Mouse (Mus musculus): ENCODE measurements around the gene Slc39a5. TPM values are rescaled to one million over a fixed set of nuclear protein-coding genes. Genes with fewer than 3 reads are reported as not detected.

Slc39a5 gene
- total and polyA plus RNA-seq, 3 experiments, result not detected

DNA sequence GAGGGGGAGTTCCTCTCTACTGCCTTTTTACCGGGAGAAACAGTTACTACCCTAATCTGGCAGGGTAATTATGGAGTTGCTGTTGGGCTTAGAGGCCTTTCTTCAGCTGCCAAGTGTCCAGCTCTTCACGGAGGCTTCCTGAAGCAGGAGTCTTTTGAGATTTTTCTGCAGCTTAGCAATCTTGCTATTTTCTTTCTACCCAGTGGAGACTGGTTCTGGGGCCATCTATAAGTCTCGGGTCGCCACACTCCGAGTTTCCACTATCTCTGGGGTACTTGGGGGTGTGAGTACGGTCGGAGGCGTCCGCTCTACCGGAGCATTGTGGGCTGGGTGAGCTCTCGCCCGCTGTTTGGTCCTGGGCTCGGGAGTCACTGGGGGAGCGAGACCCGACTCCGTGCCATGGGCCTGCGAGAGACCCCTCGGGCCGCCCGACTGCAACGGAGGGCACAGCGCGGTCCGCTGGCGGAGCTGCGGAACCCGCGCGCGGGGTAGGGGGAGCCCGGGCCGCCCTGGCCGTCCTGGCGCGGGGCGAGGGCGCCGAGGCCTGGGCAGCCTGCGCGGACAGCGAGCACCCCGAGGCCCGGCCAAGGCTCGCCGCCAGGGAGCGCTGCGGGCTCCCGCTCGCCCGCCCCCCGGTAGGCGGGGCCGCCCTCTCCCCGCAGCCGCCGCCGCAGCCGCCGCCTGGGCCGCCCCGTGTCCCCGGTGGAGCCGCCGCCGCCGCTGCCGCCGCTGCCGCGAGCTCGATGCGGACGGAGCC is 24.4 kb downstream of the Slc39a5 start, which contains the start of gene Ankrd52:
TSS of gene Ankrd52 (plus strand) at position 661 of the 757 bp plus-strand sequence.
- Histone ChIP-seq H3K36me3 (ENCODE audit: control insufficient read depth in 1 of 2, insufficient read depth in 2 of 2, low read length in 2 of 2) (peaks cover 2 to 8% of the 10 kb centered on the region in 2 experiments), H3K27ac (ENCODE audit: control insufficient read depth, low read depth, low read length) (peak within 1 kb of the TSS; percentile 59), H3K4me3 (ENCODE audit: control insufficient read depth in 1 of 2, insufficient read depth in 1 of 2, low read depth in 2 of 2, low read length in 2 of 2) (peak within 1 kb of the TSS; percentile 90 to 99), H3K79me2 (ENCODE audit: control insufficient read depth, insufficient read depth, low read length, poor library complexity) (peaks cover 22% of the 10 kb centered on the region), H3K27me3 (ENCODE audit: control insufficient read depth in 1 of 2, insufficient read depth in 2 of 2, low read length in 2 of 2) (no peaks in the 10 kb centered on the region), H3K9ac (ENCODE audit: control insufficient read depth, low read depth, low read length, poor library complexity, severe bottlenecking) (peak within 1 kb of the TSS; percentile 97), H3K4me1 (ENCODE audit: control insufficient read depth in 1 of 2, insufficient read depth in 2 of 2, low read length in 2 of 2) (peaks cover 0 to 14% of the 10 kb centered on the region in 2 experiments), H3K9me3 (replicated peaks; ENCODE audit: insufficient read depth, low read length) (no peaks in the 10 kb centered on the region)
- TF ChIP-seq SMC3 (IDR thresholded peaks at IDR 0.05; ENCODE audit: low read depth, low read length), result peak; percentile 42
- no peak for TF ChIP-seq MYB (IDR thresholded peaks at IDR 0.05; ENCODE audit: low read depth, low read length)
- no peak for TF ChIP-seq ZKSCAN1 (IDR thresholded peaks at IDR 0.05; ENCODE audit: low read depth, low read length)
- TF ChIP-seq POLR2A (IDR thresholded peaks at IDR 0.05; ENCODE audit: control insufficient read depth in 1 of 2, insufficient read depth in 1 of 2, low read depth in 1 of 2, low read length in 2 of 2, poor library complexity in 1 of 2), result peak; percentile 31 to 72
- TF ChIP-seq EP300 (IDR thresholded peaks at IDR 0.05; ENCODE audit: low read depth in 1 of 2, low read length in 2 of 2), result 0 out of 4 replicates have a peak, but pooled peaks of 1 of the 2 experiments have one; percentile 8
- no peak for TF ChIP-seq POLR2AphosphoS5 (IDR thresholded peaks at IDR 0.05; ENCODE audit: borderline replicate concordance, low read depth, low read length)
- no peak for TF ChIP-seq TCF12 (IDR thresholded peaks at IDR 0.05; ENCODE audit: low read depth, low read length)
- TF ChIP-seq HCFC1 (IDR thresholded peaks at IDR 0.05; ENCODE audit: low read depth, low read length), result peak; percentile 49
- TF ChIP-seq ZMIZ1 (IDR thresholded peaks at IDR 0.05; ENCODE audit: low read depth, low read length), result peak; percentile 55
- TF ChIP-seq E2F4 (IDR thresholded peaks at IDR 0.05; ENCODE audit: borderline replicate concordance, low read depth, low read length), result no peak
- TF ChIP-seq MAX (IDR thresholded peaks at IDR 0.05; ENCODE audit: low read length), result peak; percentile 43
- 0 out of 2 replicates have a peak, but pooled peaks have one; percentile 6 for TF ChIP-seq MXI1 (IDR thresholded peaks at IDR 0.05; ENCODE audit: low read depth, low read length)
- peak; percentile 60; the same call in 1 of the 2 replicates for TF ChIP-seq SIN3A (IDR thresholded peaks at IDR 0.05; ENCODE audit: low read length)
- TF ChIP-seq USF1 (IDR thresholded peaks at IDR 0.05; ENCODE audit: low read depth, low read length), result no peak
- TF ChIP-seq MAZ (IDR thresholded peaks at IDR 0.05; ENCODE audit: low read depth, low read length), result peak; percentile 79; the same call in 1 of the 2 replicates
- peak; percentile 62 for TF ChIP-seq NELFE (IDR thresholded peaks at IDR 0.05; ENCODE audit: low read depth, low read length)
- peak; percentile 30; the same call in 1 of the 2 replicates for TF ChIP-seq BHLHE40 (IDR thresholded peaks at IDR 0.05; ENCODE audit: borderline replicate concordance, low read depth, low read length)
- TF ChIP-seq CTCF (IDR thresholded peaks at IDR 0.05 in 2 of 3, conservative IDR thresholded peaks at IDR 0.05 in 1 of 3; ENCODE audit: control insufficient read depth in 1 of 3, insufficient read depth in 1 of 3, low read depth in 2 of 3, low read length in 3 of 3, poor library complexity in 1 of 3, severe bottlenecking in 1 of 3), result peak in 2 of 3 experiments; percentile 61 to 83; a peak in 5 of 6 replicates
- TF ChIP-seq TBP (IDR thresholded peaks at IDR 0.05; ENCODE audit: low read depth, low read length), result peak; percentile 79; the same call in 1 of the 2 replicates
- DNase-seq (ENCODE audit: low read depth, low spot score), result peak; percentile 69

DNA sequence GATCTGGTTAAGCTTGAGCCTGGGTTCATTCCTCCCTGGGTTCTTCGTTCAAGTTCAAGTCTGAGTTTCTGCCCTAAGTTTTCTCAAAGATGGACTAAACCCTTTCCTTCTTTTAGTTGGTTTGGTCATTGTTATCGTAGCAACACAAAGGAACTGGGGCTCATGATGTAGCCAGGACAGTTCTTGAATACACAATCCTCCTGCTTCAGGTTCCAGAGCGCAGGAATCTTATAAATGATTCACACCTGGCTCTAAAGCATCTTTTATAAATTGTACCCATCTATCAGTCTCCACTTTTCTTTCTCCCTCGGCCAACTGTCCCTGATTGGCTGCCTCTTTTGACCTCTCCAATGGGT is 25.0 kb downstream of the Slc39a5 start:
- peak overlapping the region; percentile 59 for H3K27ac ChIP-seq (ENCODE audit: control insufficient read depth, low read depth, low read length)
- H3K9ac ChIP-seq (ENCODE audit: control insufficient read depth, low read depth, low read length, poor library complexity, severe bottlenecking), result peak overlapping the region; percentile 91
- H3K9me3 ChIP-seq (replicated peaks; ENCODE audit: insufficient read depth, low read length), result no peaks in the 10 kb centered on the region
- peaks cover 22% of the 10 kb centered on the region for H3K79me2 ChIP-seq (ENCODE audit: control insufficient read depth, insufficient read depth, low read length, poor library complexity)
- H3K36me3 ChIP-seq (ENCODE audit: control insufficient read depth in 1 of 2, insufficient read depth in 2 of 2, low read length in 2 of 2), result peaks cover 2 to 8% of the 10 kb centered on the region in 2 experiments
- no peaks in the 10 kb centered on the region for H3K27me3 ChIP-seq (ENCODE audit: control insufficient read depth in 1 of 2, insufficient read depth in 2 of 2, low read length in 2 of 2)
- peaks cover 0 to 14% of the 10 kb centered on the region in 2 experiments for H3K4me1 ChIP-seq (ENCODE audit: control insufficient read depth in 1 of 2, insufficient read depth in 2 of 2, low read length in 2 of 2)
- no peak for DNase-seq (ENCODE audit: low read depth, low spot score)
- no peak for TF ChIP-seq ZNF384 (IDR thresholded peaks at IDR 0.05; ENCODE audit: low read depth, low read length)
- TF ChIP-seq POLR2AphosphoS2 (IDR thresholded peaks at IDR 0.05; ENCODE audit: low read length), result no peak
- no peak for TF ChIP-seq NRF1 (IDR thresholded peaks at IDR 0.05; ENCODE audit: insufficient read depth, low read depth, low read length, poor library complexity, severe bottlenecking)
- TF ChIP-seq MAZ (IDR thresholded peaks at IDR 0.05; ENCODE audit: low read depth, low read length), result no peak
- TF ChIP-seq USF1 (IDR thresholded peaks at IDR 0.05; ENCODE audit: low read depth, low read length), result no peak
- no peak for TF ChIP-seq MYB (IDR thresholded peaks at IDR 0.05; ENCODE audit: low read depth, low read length)
- no peak for TF ChIP-seq NELFE (IDR thresholded peaks at IDR 0.05; ENCODE audit: low read depth, low read length)
- TF ChIP-seq ZC3H11A (IDR thresholded peaks at IDR 0.05; ENCODE audit: low read depth, low read length), result no peak
- no peak for TF ChIP-seq ZMIZ1 (IDR thresholded peaks at IDR 0.05; ENCODE audit: low read depth, low read length)
- no peak for TF ChIP-seq RAD21 (IDR thresholded peaks at IDR 0.05; ENCODE audit: low read depth, low read length)
- no peak for TF ChIP-seq GATA1 (IDR thresholded peaks at IDR 0.05; ENCODE audit: low read depth, low read length)
- H3K4me3 ChIP-seq (ENCODE audit: control insufficient read depth in 1 of 2, insufficient read depth in 1 of 2, low read depth in 2 of 2, low read length in 2 of 2), result peak overlapping the region; percentile 74 to 83
